Mouse (Mus musculus) MEL (cell line): ENCODE measurements around the gene Chkb. TPM values are rescaled to one million over a fixed set of nuclear protein-coding genes. Genes with fewer than 3 reads are reported as not detected.

ENCODE experiments used
- DNase-seq: peaks from one replicate; pipeline ENCODE4 v3.0.0; 2011; ENCODE audit warnings: low read depth, low spot score
- H3K27ac ChIP-seq: 2 replicates; pipeline ENCODE4 v1.5.1; 2012; ENCODE audit warnings: low read depth, mild to moderate bottlenecking, control low read depth, low read length, moderate library complexity; ENCODE audit not compliant: control insufficient read depth
- H3K27me3 ChIP-seq, 2 experiments: fragments of 150-350 bp in 1 of 2; sonication (generic) in 1 of 2; 2 replicates each; pipeline ENCODE4 v1.6.1; 2012; ENCODE audit warnings: low read length in 2 of 2, mild to moderate bottlenecking in 2 of 2, improper control_type of control experiment in 1 of 2, moderate library complexity in 1 of 2; ENCODE audit not compliant: insufficient read depth in 2 of 2, control insufficient read depth in 1 of 2
- H3K36me3 ChIP-seq, 2 experiments: 2 replicates each; pipeline ENCODE4 v1.6.1; 2012 to 2014; ENCODE audit warnings: low read length in 2 of 2, improper control_type of control experiment in 1 of 2, inconsistent platforms in 1 of 2, mild to moderate bottlenecking in 1 of 2; ENCODE audit not compliant: insufficient read depth in 2 of 2, control insufficient read depth in 1 of 2
- H3K4me1 ChIP-seq, 2 experiments: fragments of 150-350 bp in 1 of 2; sonication (generic) in 1 of 2; 2 replicates each; pipeline ENCODE4 v1.6.1; 2012; ENCODE audit warnings: low read length in 2 of 2, improper control_type of control experiment in 1 of 2, mild to moderate bottlenecking in 1 of 2; ENCODE audit not compliant: insufficient read depth in 2 of 2, control insufficient read depth in 1 of 2
- H3K4me3 ChIP-seq, 2 experiments: fragments of 150-350 bp in 1 of 2; sonication (generic) in 1 of 2; 2 replicates each; pipeline ENCODE4 v1.5.1; 2012; ENCODE audit warnings: low read depth in 2 of 2, low read length in 2 of 2, mild to moderate bottlenecking in 2 of 2, moderate library complexity in 2 of 2, control low read depth in 1 of 2, improper control_type of control experiment in 1 of 2; ENCODE audit not compliant: control insufficient read depth in 1 of 2, insufficient read depth in 1 of 2
- H3K79me2 ChIP-seq: 2 replicates; pipeline ENCODE4 v1.6.1; 2012; ENCODE audit warnings: mild to moderate bottlenecking, low read length, moderate library complexity; ENCODE audit not compliant: control insufficient read depth, poor library complexity, insufficient read depth
- H3K9ac ChIP-seq: 2 replicates; pipeline ENCODE4 v1.6.1; 2012; ENCODE audit warnings: low read depth, mild to moderate bottlenecking, control low read depth, low read length, moderate library complexity; ENCODE audit not compliant: control insufficient read depth, poor library complexity, severe bottlenecking
- H3K9me3 ChIP-seq: fragments of 150-350 bp; sonication (generic); replicated peaks from 2 replicates; pipeline ENCODE4 v1.6.1; 2012; ENCODE audit warnings: mild to moderate bottlenecking, low read length, improper control_type of control experiment, moderate library complexity; ENCODE audit not compliant: insufficient read depth
- CHD1 ChIP-seq: IDR thresholded peaks from 2 replicates; pipeline ENCODE4 v1.6.1; 2012; ENCODE audit warnings: low read depth, mild to moderate bottlenecking, inconsistent platforms, low read length, improper control_type of control experiment
- CHD2 ChIP-seq: IDR thresholded peaks from 2 replicates; pipeline ENCODE4 v1.6.1; 2011; ENCODE audit warnings: low read length, improper control_type of control experiment
- E2F4 ChIP-seq: IDR thresholded peaks from 2 replicates; pipeline ENCODE4 v1.6.1; 2011; ENCODE audit warnings: low read depth, low read length, improper control_type of control experiment, borderline replicate concordance
- EP300 ChIP-seq, 2 experiments: IDR thresholded peaks; 2 replicates each; pipeline ENCODE4 v1.6.1; 2011; ENCODE audit warnings: improper control_type of control experiment in 2 of 2, low read length in 2 of 2, low read depth in 1 of 2, mild to moderate bottlenecking in 1 of 2
- GABPA ChIP-seq: IDR thresholded peaks from 2 replicates; pipeline ENCODE4 v1.6.1; 2012; ENCODE audit warnings: low read depth, mild to moderate bottlenecking, inconsistent platforms, low read length, improper control_type of control experiment, moderate library complexity
- GATA1 ChIP-seq: IDR thresholded peaks from 2 replicates; pipeline ENCODE4 v1.6.1; 2011; ENCODE audit warnings: low read depth, low read length, improper control_type of control experiment
- MAFK ChIP-seq: IDR thresholded peaks from 2 replicates; pipeline ENCODE4 v1.6.1; 2011; ENCODE audit warnings: low read depth, mild to moderate bottlenecking, low read length, improper control_type of control experiment, borderline replicate concordance
- MAX ChIP-seq: IDR thresholded peaks from 2 replicates; pipeline ENCODE4 v1.6.1; 2011; ENCODE audit warnings: low read length, improper control_type of control experiment
- MEF2A ChIP-seq: IDR thresholded peaks from 2 replicates; pipeline ENCODE4 v1.6.1; 2014; ENCODE audit warnings: low read depth, mild to moderate bottlenecking, inconsistent platforms, low read length, improper control_type of control experiment; ENCODE audit not compliant: poor library complexity, insufficient replicate concordance, severe bottlenecking; ENCODE audit errors: extremely low read depth
- MYB ChIP-seq: IDR thresholded peaks from 2 replicates; pipeline ENCODE4 v1.6.1; 2011; ENCODE audit warnings: mild to moderate bottlenecking, low read depth, low read length, improper control_type of control experiment
- MYC ChIP-seq: IDR thresholded peaks from 2 replicates; pipeline ENCODE4 v1.6.1; 2011; ENCODE audit warnings: low read depth, mild to moderate bottlenecking, low read length, improper control_type of control experiment, moderate library complexity
- POLR2A ChIP-seq, 2 experiments: IDR thresholded peaks; 2 replicates each; pipeline ENCODE4 v1.6.1; 2011 to 2012; ENCODE audit warnings: low read length in 2 of 2, mild to moderate bottlenecking in 2 of 2, control low read depth in 1 of 2, improper control_type of control experiment in 1 of 2, low read depth in 1 of 2, moderate library complexity in 1 of 2; ENCODE audit not compliant: control insufficient read depth in 1 of 2, insufficient read depth in 1 of 2, poor library complexity in 1 of 2
- POLR2AphosphoS5 ChIP-seq: IDR thresholded peaks from 2 replicates; pipeline ENCODE4 v1.6.1; 2012; ENCODE audit warnings: low read depth, borderline replicate concordance, mild to moderate bottlenecking, inconsistent platforms, low read length, moderate library complexity, mixed read lengths
- RCOR1 ChIP-seq: IDR thresholded peaks from 2 replicates; pipeline ENCODE4 v1.6.1; 2012; ENCODE audit warnings: low read depth, mild to moderate bottlenecking, inconsistent platforms, low read length, improper control_type of control experiment
- SMC3 ChIP-seq: IDR thresholded peaks from 2 replicates; pipeline ENCODE4 v1.6.1; 2011; ENCODE audit warnings: low read depth, low read length, improper control_type of control experiment
- TBP ChIP-seq: IDR thresholded peaks from 2 replicates; pipeline ENCODE4 v1.8.0; 2011; ENCODE audit warnings: low read depth, low read length, improper control_type of control experiment
- USF1 ChIP-seq: IDR thresholded peaks from 2 replicates; pipeline ENCODE4 v1.6.1; 2014; ENCODE audit warnings: low read depth, mild to moderate bottlenecking, inconsistent platforms, low read length, improper control_type of control experiment, moderate library complexity
- ZNF384 ChIP-seq: IDR thresholded peaks from 2 replicates; pipeline ENCODE4 v1.6.1; 2012; ENCODE audit warnings: low read depth, mild to moderate bottlenecking, inconsistent platforms, low read length, improper control_type of control experiment
- polyA plus RNA-seq, 2 experiments: library from polyadenylated mRNA; stranded (reverse) in 1 of 2; unstranded in 1 of 2; fragments of >175 nt in 1 of 2; fragments of >200 nt in 1 of 2; gene quantifications; 2 replicates each; pipeline versions ENCODE4 v1.2.1 to v1.2.4; 2012; ENCODE audit warnings: low replicate concordance in 2 of 2, low read depth in 1 of 2; ENCODE audit not compliant: insufficient read length in 2 of 2, insufficient read depth in 1 of 2, missing spikeins in 1 of 2
- total RNA-seq: library from RNA; depleted of rRNA; stranded (reverse); fragments of 300-350 nt; gene quantifications from 2 replicates; pipeline ENCODE4 v1.2.3, GENCODE M21; 2012

The Chkb gene
- total and polyA plus RNA-seq, 3 experiments: 19.3 to 51.3 TPM; not detected in 1

GRCm38 (mm10) chr15:89461321-89461720 is 31.6 kb upstream of the Chkb start:
- H3K4me3 ChIP-seq: no peak overlapping the region
- no peaks in the 10 kb centered on the region for H3K36me3 ChIP-seq
- no peak for DNase-seq
- no peak overlapping the region for H3K27ac ChIP-seq
- H3K9ac ChIP-seq: no peak overlapping the region
- no peaks in the 10 kb centered on the region for H3K79me2 ChIP-seq
- no peaks in the 10 kb centered on the region for H3K9me3 ChIP-seq
- TF ChIP-seq MAX: no peak
- no peak for TF ChIP-seq RCOR1
- TF ChIP-seq EP300 (IDR thresholded peaks at IDR 0.05; ENCODE audit: low read depth in 1 of 2, low read length in 2 of 2): no peak
- no peak for TF ChIP-seq CHD2
- no peak for TF ChIP-seq GABPA
- H3K4me1 ChIP-seq: no peaks in the 10 kb centered on the region
- H3K27me3 ChIP-seq: peaks cover 0 to 2% of the 10 kb centered on the region in 2 experiments; a peak in 1 of 4 replicates

GRCm38 (mm10) chr15:89460298-89460697 is 30.6 kb upstream of the Chkb start:
- Histone ChIP-seq H3K9me3 (no peaks in the 10 kb centered on the region), H3K27me3 (peaks cover 0 to 2% of the 10 kb centered on the region in 2 experiments; a peak in 1 of 4 replicates), H3K36me3 (no peaks in the 10 kb centered on the region), H3K9ac (no peak overlapping the region), H3K4me3 (no peak overlapping the region), H3K4me1 (no peaks in the 10 kb centered on the region), H3K79me2 (no peaks in the 10 kb centered on the region), H3K27ac (no peak overlapping the region)
- no peak for TF ChIP-seq GABPA
- TF ChIP-seq USF1: no peak
- TF ChIP-seq GATA1: no peak
- no peak for TF ChIP-seq POLR2AphosphoS5
- no peak for TF ChIP-seq MYB
- no peak for TF ChIP-seq E2F4
- no peak for TF ChIP-seq MEF2A
- no peak for TF ChIP-seq POLR2A (IDR thresholded peaks at IDR 0.05; ENCODE audit: control insufficient read depth in 1 of 2, insufficient read depth in 1 of 2, low read depth in 1 of 2, low read length in 2 of 2, poor library complexity in 1 of 2)
- no peak for TF ChIP-seq MAFK
- no peak for TF ChIP-seq ZNF384
- no peak for TF ChIP-seq SMC3
- TF ChIP-seq CHD1: no peak
- TF ChIP-seq RCOR1: no peak
- no peak for DNase-seq

GRCm38 (mm10) chr15:89459821-89460220 is 30.1 kb upstream of the Chkb start:
- H3K4me3 ChIP-seq: no peak overlapping the region
- no peaks in the 10 kb centered on the region for H3K79me2 ChIP-seq
- H3K27ac ChIP-seq: no peak overlapping the region
- no peaks in the 10 kb centered on the region for H3K9me3 ChIP-seq
- H3K9ac ChIP-seq: no peak overlapping the region
- no peak for DNase-seq
- no peaks in the 10 kb centered on the region for H3K36me3 ChIP-seq
- TF ChIP-seq MYC: no peak
- no peak for TF ChIP-seq CHD1
- TF ChIP-seq EP300 (IDR thresholded peaks at IDR 0.05; ENCODE audit: low read depth in 1 of 2, low read length in 2 of 2): no peak
- no peak for TF ChIP-seq RCOR1
- no peak for TF ChIP-seq TBP
- H3K4me1 ChIP-seq: no peaks in the 10 kb centered on the region
- H3K27me3 ChIP-seq: peaks cover 0 to 2% of the 10 kb centered on the region in 2 experiments; a peak in 1 of 4 replicates
